Mouse (Mus musculus) lung, embryonic 14.5 days (tissue): ENCODE data around the gene Ccdc83. TPM values are rescaled to one million over a fixed set of nuclear protein-coding genes. Genes with fewer than 3 reads are reported as not detected.

ENCODE experiments used
- ATAC-seq: fragments of 200-750 bp; cut with Nextera tagmentation; 2 replicates; pipeline ENCODE4 v1.8.0; 2017; ENCODE audit warnings: mild to moderate bottlenecking, moderate TSS enrichment, moderate library complexity; ENCODE audit not compliant: insufficient read depth
- DNase-seq: peaks from one replicate; pipeline ENCODE4 v3.0.0-alpha.2; 2015
- H3K27ac ChIP-seq: fragments of 300-500 bp; sonication (generic); 2 replicates; pipeline ENCODE4 v1.5.1; 2014; ENCODE audit warnings: low read depth, mild to moderate bottlenecking, moderate library complexity
- H3K27me3 ChIP-seq: fragments of 300-500 bp; sonication (generic); 2 replicates; pipeline ENCODE4 v1.6.1; 2014; ENCODE audit warnings: low read length, control low read depth; ENCODE audit not compliant: insufficient read depth
- H3K36me3 ChIP-seq: fragments of 300-500 bp; sonication (generic); 2 replicates; pipeline ENCODE4 v1.6.1; 2014; ENCODE audit warnings: control low read depth; ENCODE audit not compliant: insufficient read depth
- H3K4me1 ChIP-seq: fragments of 300-500 bp; sonication (generic); 2 replicates; pipeline ENCODE4 v1.6.1; 2014; ENCODE audit warnings: antibody characterized with exemption, control low read depth; ENCODE audit not compliant: insufficient read depth
- H3K4me2 ChIP-seq: fragments of 300-500 bp; sonication (generic); 2 replicates; pipeline ENCODE4 v1.6.1; 2014; ENCODE audit warnings: mild to moderate bottlenecking
- H3K4me3 ChIP-seq: fragments of 300-500 bp; sonication (generic); 2 replicates; pipeline ENCODE4 v1.5.1; 2014; ENCODE audit warnings: low read depth, low read length
- H3K9ac ChIP-seq: fragments of 300-500 bp; sonication (generic); 2 replicates; pipeline ENCODE4 v1.6.1; 2014
- H3K9me3 ChIP-seq: fragments of 300-500 bp; sonication (generic); 2 replicates; pipeline ENCODE4 v1.6.1; 2016; ENCODE audit warnings: low read depth, low read length, control low read depth
- CTCF ChIP-seq: IDR thresholded peaks from 2 replicates; pipeline ENCODE4 v1.5.1; 2016; ENCODE audit warnings: antibody characterized with exemption, low read depth
- WGBS: fragments of 180-500 bp; shearing (Covaris S2); extraction: QIAGEN DNeasy Blood & Tissue Kit; methylation state at CpG from one replicate; pipeline ENCODE4 v1.1.7; 2014; 5-methylcytosine and 5-hydroxymethylcytosine counted together
- polyA plus RNA-seq: library from polyadenylated mRNA; unstranded; fragments of >200 nt; fragmentation: Nextera tagmentation; extraction: Ambion mirVana; gene quantifications from 2 replicates; pipeline ENCODE4 v1.2.1, GENCODE M21; 2014

The Ccdc83 gene
- polyA plus RNA-seq, 1 experiment from 2014 or later = not detected

GRCm38 (mm10) chr7:90210116-90210515 lies 55.5 kb downstream of the Ccdc83 start:
- peaks cover 36% of the 10 kb centered on the region for H3K36me3 ChIP-seq
- H3K4me3 ChIP-seq = no peak overlapping the region
- no peak overlapping the region for H3K9ac ChIP-seq
- H3K4me2 ChIP-seq = no peak overlapping the region
- no peaks in the 10 kb centered on the region for H3K27me3 ChIP-seq
- TF ChIP-seq CTCF = no peak
- ATAC-seq (no peak), DNase-seq (no peak)
- 92% methylated on average over 2 of the region's 2 CpGs for WGBS
- H3K4me1 ChIP-seq = no peaks in the 10 kb centered on the region
- no peaks in the 10 kb centered on the region for H3K9me3 ChIP-seq
- H3K27ac ChIP-seq = no peak overlapping the region

- Histone ChIP-seq H3K27ac (no peak overlapping the region), H3K36me3 (peaks cover 57% of the 10 kb centered on the region), H3K4me3 (no peak overlapping the region), H3K9me3 (no peaks in the 10 kb centered on the region), H3K9ac (no peak overlapping the region), H3K27me3 (no peaks in the 10 kb centered on the region), H3K4me2 (no peak overlapping the region), H3K4me1 (no peaks in the 10 kb centered on the region)
- ATAC-seq = no peak
- no peak for DNase-seq
- TF ChIP-seq CTCF = no peak
- WGBS = 92% methylated on average over 2 of the region's 2 CpGs
These were observed 61.7 kb downstream of the Ccdc83 start for GRCm38 (mm10) chr7:90203914-90204313.

- Histone ChIP-seq H3K4me1 (no peaks in the 10 kb centered on the region), H3K27me3 (no peaks in the 10 kb centered on the region), H3K9ac (no peak overlapping the region), H3K4me3 (no peak overlapping the region), H3K4me2 (no peak overlapping the region), H3K9me3 (no peaks in the 10 kb centered on the region), H3K36me3 (peaks cover 54% of the 10 kb centered on the region), H3K27ac (no peak overlapping the region)
- 84% methylated on average over 2 of the region's 2 CpGs for WGBS
- TF ChIP-seq CTCF = no peak
- ATAC-seq (no peak), DNase-seq (no peak)
These were observed 63.6 kb downstream of the Ccdc83 start for GRCm38 (mm10) chr7:90201877-90202465.

GRCm38 (mm10) chr7:90200251-90200650 lies 65.3 kb downstream of the Ccdc83 start:
- 91% methylated on average over 5 of the region's 5 CpGs for WGBS
- Histone ChIP-seq H3K27me3 (no peaks in the 10 kb centered on the region), H3K4me2 (no peak overlapping the region), H3K9ac (no peak overlapping the region), H3K4me1 (no peaks in the 10 kb centered on the region), H3K4me3 (no peak overlapping the region), H3K27ac (no peak overlapping the region), H3K9me3 (no peaks in the 10 kb centered on the region), H3K36me3 (peaks cover 57% of the 10 kb centered on the region)
- DNase-seq (no peak), ATAC-seq (no peak)
- no peak for TF ChIP-seq CTCF

GRCm38 (mm10) chr7:90180635-90181034 lies 84.9 kb downstream of the Ccdc83 start:
- H3K9ac ChIP-seq = no peak overlapping the region
- WGBS = 95% methylated on average over 1 of the region's 1 CpGs
- H3K27me3 ChIP-seq = no peaks in the 10 kb centered on the region
- H3K4me1 ChIP-seq = no peaks in the 10 kb centered on the region
- TF ChIP-seq CTCF = no peak
- ATAC-seq (no peak), DNase-seq (no peak)
- H3K4me3 ChIP-seq = no peak overlapping the region
- H3K9me3 ChIP-seq = no peaks in the 10 kb centered on the region
- H3K4me2 ChIP-seq = no peak overlapping the region
- H3K36me3 ChIP-seq = peaks cover 51% of the 10 kb centered on the region
- H3K27ac ChIP-seq = no peak overlapping the region

GRCm38 (mm10) chr7:90175576-90175975 lies 90.0 kb downstream of the Ccdc83 start:
- no peak overlapping the region for H3K27ac ChIP-seq
- ATAC-seq = no peak
- no peaks in the 10 kb centered on the region for H3K4me1 ChIP-seq
- H3K9ac ChIP-seq = no peak overlapping the region
- no peaks in the 10 kb centered on the region for H3K9me3 ChIP-seq
- no peaks in the 10 kb centered on the region for H3K27me3 ChIP-seq
- TF ChIP-seq CTCF = no peak
- H3K4me2 ChIP-seq = no peak overlapping the region
- H3K36me3 ChIP-seq = peaks cover 56% of the 10 kb centered on the region
- H3K4me3 ChIP-seq = no peak overlapping the region
- no peak for DNase-seq
- 72% methylated on average over 2 of the region's 2 CpGs for WGBS

Other genes with a start within 250 kb of the Ccdc83 start
- gene Picalm, start 135.6 kb downstream of the Ccdc83 start, polyA plus RNA-seq = 53.6 and 59.9 TPM in 2 replicates
- 3.7 and 4.0 TPM in 2 replicates for gene Sytl2, start 36.5 kb upstream of the Ccdc83 start, polyA plus RNA-seq
- gene Ccdc89, start 160.8 kb upstream of the Ccdc83 start, polyA plus RNA-seq = 1.5 TPM in 2 replicates
- gene Crebzf, start 177.0 kb upstream of the Ccdc83 start, polyA plus RNA-seq = 45.2 and 47.4 TPM in 2 replicates
- 105 and 107 TPM in 2 replicates for gene Tmem126a, start 191.5 kb upstream of the Ccdc83 start, polyA plus RNA-seq
- gene Tmem126b, start 210.2 kb upstream of the Ccdc83 start, polyA plus RNA-seq = 31.7 and 32.5 TPM in 2 replicates
- 0.25 and 0.37 TPM in 2 replicates for gene Dlg2, start 210.9 kb upstream of the Ccdc83 start, polyA plus RNA-seq